Mouse (Mus musculus) embryonic facial prominence, embryonic 13.5 days (tissue): ENCODE measurements around the gene Arhgef10l. TPM values are rescaled to one million over a fixed set of nuclear protein-coding genes. Genes with fewer than 3 reads are reported as not detected.

ENCODE experiments used
- ATAC-seq: fragments of 200-750 bp; cut with Nextera tagmentation; 2 replicates; pipeline ENCODE4 v1.8.0; 2017; ENCODE audit warnings: low read depth; ENCODE audit not compliant: insufficient number of reproducible peaks, insufficient read depth, low FRiP score, low TSS enrichment
- H3K27ac ChIP-seq: fragments of 300-500 bp; sonication (generic); 2 replicates; pipeline ENCODE4 v1.5.1; 2015; ENCODE audit warnings: moderate library complexity, mild to moderate bottlenecking, inconsistent platforms
- H3K27me3 ChIP-seq: fragments of 300-500 bp; sonication (generic); 2 replicates; pipeline ENCODE4 v1.6.1; 2015; ENCODE audit warnings: mild to moderate bottlenecking, inconsistent platforms
- H3K36me3 ChIP-seq: fragments of 300-500 bp; sonication (generic); 2 replicates; pipeline ENCODE4 v1.6.1; 2015; ENCODE audit warnings: mild to moderate bottlenecking, inconsistent platforms
- H3K4me1 ChIP-seq: fragments of 300-500 bp; sonication (generic); 2 replicates; pipeline ENCODE4 v1.6.1; 2015; ENCODE audit warnings: inconsistent platforms
- H3K4me2 ChIP-seq: fragments of 300-500 bp; sonication (generic); 2 replicates; pipeline ENCODE4 v1.6.1; 2015; ENCODE audit warnings: moderate library complexity, mild to moderate bottlenecking, inconsistent platforms
- H3K4me3 ChIP-seq: fragments of 300-500 bp; sonication (generic); 2 replicates; pipeline ENCODE4 v1.5.1; 2015; ENCODE audit warnings: mild to moderate bottlenecking, inconsistent platforms
- H3K9ac ChIP-seq: fragments of 300-500 bp; sonication (generic); 2 replicates; pipeline ENCODE4 v1.6.1; 2015; ENCODE audit warnings: mild to moderate bottlenecking, inconsistent platforms
- H3K9me3 ChIP-seq: fragments of 300-500 bp; sonication (generic); 2 replicates; pipeline ENCODE4 v1.6.1; 2016; ENCODE audit warnings: inconsistent platforms
- WGBS: fragments of 180-500 bp; shearing (Covaris S2); methylation state at CpG from one replicate; pipeline ENCODE4 v1.1.7; 2015; ENCODE audit warnings: mixed read lengths; 5-methylcytosine and 5-hydroxymethylcytosine counted together
- polyA plus RNA-seq: library from polyadenylated mRNA; unstranded; fragments of >200 nt; fragmentation: Nextera tagmentation; extraction: Ambion mirVana; gene quantifications from 2 replicates; pipeline ENCODE4 v1.2.1, GENCODE M21; 2015

Arhgef10l gene
- polyA plus RNA-seq, 1 experiment from 2014 or later: 11.5 TPM

DNA sequence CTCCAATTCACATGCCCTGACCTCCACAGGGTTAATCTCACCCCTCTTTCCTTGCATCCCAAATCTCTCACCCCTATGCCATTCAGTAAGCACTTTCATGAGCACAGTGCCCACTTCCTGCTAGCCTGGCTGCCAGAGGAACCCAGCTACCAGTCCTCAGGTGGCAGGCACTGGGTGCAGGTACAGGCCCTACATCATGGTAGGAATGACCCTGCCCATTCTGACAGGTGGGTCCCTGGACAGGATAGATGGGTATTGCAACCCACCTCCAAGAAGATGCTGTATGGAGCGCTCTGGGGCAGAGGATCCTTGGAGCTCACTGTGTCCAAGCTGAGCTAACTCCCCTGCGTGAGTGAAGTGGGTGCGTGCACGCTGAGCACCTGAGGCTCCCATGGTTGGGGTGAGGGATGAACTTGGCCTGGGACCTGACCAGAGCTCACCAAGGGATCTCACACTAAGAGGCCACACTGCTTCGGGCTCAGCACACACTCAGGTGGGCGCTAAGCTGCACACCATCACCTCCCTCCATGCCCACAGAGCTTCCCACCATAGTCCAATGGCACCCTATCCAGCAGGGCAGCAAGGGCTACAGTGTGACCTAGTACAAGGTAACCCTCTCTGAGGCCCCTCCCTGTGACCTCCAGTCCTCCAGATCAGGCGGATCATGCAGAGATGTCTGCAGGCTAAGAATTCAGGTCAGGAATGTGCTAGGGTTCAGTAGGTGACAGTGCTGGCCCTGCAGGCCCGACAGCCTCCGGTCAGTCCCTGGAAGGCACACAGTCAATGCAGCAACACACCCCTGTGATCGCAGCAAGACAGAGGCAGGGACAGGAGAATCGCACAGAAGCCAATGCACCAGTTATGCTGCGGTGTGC lies 39.9 kb downstream of the Arhgef10l start:
- WGBS: 70% methylated on average over 12 of the region's 12 CpGs
- H3K36me3 ChIP-seq: no peaks in the 10 kb centered on the region
- no peaks in the 10 kb centered on the region for H3K27me3 ChIP-seq
- H3K9ac ChIP-seq: no peak overlapping the region
- no peaks in the 10 kb centered on the region for H3K9me3 ChIP-seq
- no peak overlapping the region for H3K4me3 ChIP-seq
- H3K27ac ChIP-seq: peak overlapping the region; percentile 79; the same call in 1 of the 2 replicates
- H3K4me2 ChIP-seq: no peak overlapping the region
- ATAC-seq: no peak
- H3K4me1 ChIP-seq: peaks cover 58% of the 10 kb centered on the region

- 1% methylated on average over 12 of the region's 12 CpGs for WGBS
- no peaks in the 10 kb centered on the region for H3K27me3 ChIP-seq
- H3K4me3 ChIP-seq: 0 out of 2 replicates have a peak overlapping the region, but pooled peaks have one; percentile 6
- H3K4me2 ChIP-seq: peak overlapping the region; percentile 43
- no peaks in the 10 kb centered on the region for H3K9me3 ChIP-seq
- H3K36me3 ChIP-seq: no peaks in the 10 kb centered on the region
- H3K27ac ChIP-seq: peak overlapping the region; percentile 79
- H3K9ac ChIP-seq: peak overlapping the region; percentile 51
- ATAC-seq: peak; percentile 77
- H3K4me1 ChIP-seq: peaks cover 49% of the 10 kb centered on the region
Measured at GRCm38 (mm10) chr4:140624468-140625176, 41.2 kb downstream of the Arhgef10l start.

DNA sequence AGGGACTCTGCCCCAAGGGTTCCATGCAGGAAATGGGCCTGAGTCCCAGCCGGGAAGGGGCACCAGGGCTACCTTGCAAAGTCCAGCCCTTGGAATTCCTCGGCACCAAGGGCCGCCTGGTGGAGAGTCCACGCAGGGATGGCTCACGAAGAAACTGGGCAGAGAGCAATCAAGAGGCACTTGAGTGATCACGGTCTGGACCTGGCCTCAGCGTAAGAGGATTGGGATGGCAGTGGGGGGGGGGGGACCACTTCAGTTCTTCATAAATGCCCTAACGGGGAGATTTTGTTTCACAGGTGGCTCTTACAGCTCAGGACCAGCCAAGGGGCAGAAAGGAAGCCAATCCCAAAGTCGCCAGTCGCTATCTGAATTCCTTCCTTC lies 41.7 kb downstream of the Arhgef10l start:
- ATAC-seq: no peak
- no peaks in the 10 kb centered on the region for H3K9me3 ChIP-seq
- peak overlapping the region; percentile 51 for H3K9ac ChIP-seq
- no peaks in the 10 kb centered on the region for H3K27me3 ChIP-seq
- H3K36me3 ChIP-seq: no peaks in the 10 kb centered on the region
- peaks cover 45% of the 10 kb centered on the region for H3K4me1 ChIP-seq
- H3K4me3 ChIP-seq: 0 out of 2 replicates have a peak overlapping the region, but pooled peaks have one; percentile 6
- H3K4me2 ChIP-seq: peak overlapping the region; percentile 43
- peak overlapping the region; percentile 79 for H3K27ac ChIP-seq
- WGBS: 13% methylated on average over 10 of the region's 10 CpGs

DNA sequence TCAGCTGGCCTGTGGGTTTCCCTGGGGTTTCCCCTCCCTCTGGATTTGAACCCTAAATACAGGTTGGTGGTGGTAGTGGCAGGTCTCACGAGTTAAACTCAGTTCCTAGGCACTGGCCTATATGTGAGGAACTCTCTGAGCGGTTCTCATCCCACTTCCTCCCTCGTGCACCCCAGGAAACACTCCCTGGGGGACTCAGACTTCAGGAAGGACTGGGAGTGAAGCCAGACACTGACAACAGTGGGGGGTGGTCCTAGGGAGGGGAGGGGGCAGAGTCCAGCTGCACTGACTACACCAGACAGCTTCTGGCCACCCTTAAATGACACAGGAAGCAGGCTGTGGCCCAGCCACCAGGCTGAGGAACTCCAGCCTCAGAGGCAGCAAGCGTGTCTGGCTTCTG lies 43.0 kb downstream of the Arhgef10l start:
- no peak overlapping the region for H3K9ac ChIP-seq
- H3K27ac ChIP-seq: no peak overlapping the region; the same call in 1 of the 2 replicates
- WGBS: 40% methylated on average over 4 of the region's 4 CpGs

GRCm38 (mm10) chr4:140620496-140620895 lies 45.3 kb downstream of the Arhgef10l start:
- H3K27me3 ChIP-seq: no peaks in the 10 kb centered on the region
- WGBS: 71% methylated on average over 5 of the region's 5 CpGs
- no peak overlapping the region for H3K4me2 ChIP-seq
- no peak overlapping the region for H3K9ac ChIP-seq
- H3K36me3 ChIP-seq: peaks cover 11% of the 10 kb centered on the region
- H3K4me1 ChIP-seq: peaks cover 48% of the 10 kb centered on the region
- H3K4me3 ChIP-seq: no peak overlapping the region
- H3K27ac ChIP-seq: no peak overlapping the region
- ATAC-seq: no peak
- H3K9me3 ChIP-seq: no peaks in the 10 kb centered on the region

More for the DNA sequence above, 43.0 kb downstream of the Arhgef10l start:
- no peak for ATAC-seq
- no peaks in the 10 kb centered on the region for H3K27me3 ChIP-seq
- H3K4me2 ChIP-seq: no peak overlapping the region
- H3K36me3 ChIP-seq: no peaks in the 10 kb centered on the region
- H3K4me1 ChIP-seq: peaks cover 38% of the 10 kb centered on the region
- no peaks in the 10 kb centered on the region for H3K9me3 ChIP-seq
- no peak overlapping the region for H3K4me3 ChIP-seq

GRCm38 (mm10) chr4:140617391-140618385 lies 48.1 kb downstream of the Arhgef10l start:
- no peak overlapping the region for H3K9ac ChIP-seq
- no peak overlapping the region for H3K4me2 ChIP-seq
- no peak overlapping the region for H3K4me3 ChIP-seq
- H3K9me3 ChIP-seq: no peaks in the 10 kb centered on the region
- H3K27me3 ChIP-seq: no peaks in the 10 kb centered on the region
- peak; percentile 49; the same call in 1 of the 2 replicates for ATAC-seq
- 0 out of 2 replicates have a peak overlapping the region, but pooled peaks have one; percentile 39 for H3K27ac ChIP-seq
- peaks cover 20% of the 10 kb centered on the region for H3K4me1 ChIP-seq
- WGBS: 67% methylated on average over 16 of the region's 16 CpGs
- peaks cover 31% of the 10 kb centered on the region for H3K36me3 ChIP-seq

- no peaks in the 10 kb centered on the region for H3K27me3 ChIP-seq
- H3K4me2 ChIP-seq: no peak overlapping the region
- H3K9ac ChIP-seq: no peak overlapping the region
- no peak for ATAC-seq
- whole genome bisulfite sequencing: 92% methylated on average over 11 of the region's 11 CpGs
- peaks cover 26% of the 10 kb centered on the region for H3K4me1 ChIP-seq
- H3K27ac ChIP-seq: no peak overlapping the region
- peaks cover 31% of the 10 kb centered on the region for H3K36me3 ChIP-seq
- no peak overlapping the region for H3K4me3 ChIP-seq
- H3K9me3 ChIP-seq: no peaks in the 10 kb centered on the region
Measured at GRCm38 (mm10) chr4:140616894-140617293, 48.9 kb downstream of the Arhgef10l start.

DNA sequence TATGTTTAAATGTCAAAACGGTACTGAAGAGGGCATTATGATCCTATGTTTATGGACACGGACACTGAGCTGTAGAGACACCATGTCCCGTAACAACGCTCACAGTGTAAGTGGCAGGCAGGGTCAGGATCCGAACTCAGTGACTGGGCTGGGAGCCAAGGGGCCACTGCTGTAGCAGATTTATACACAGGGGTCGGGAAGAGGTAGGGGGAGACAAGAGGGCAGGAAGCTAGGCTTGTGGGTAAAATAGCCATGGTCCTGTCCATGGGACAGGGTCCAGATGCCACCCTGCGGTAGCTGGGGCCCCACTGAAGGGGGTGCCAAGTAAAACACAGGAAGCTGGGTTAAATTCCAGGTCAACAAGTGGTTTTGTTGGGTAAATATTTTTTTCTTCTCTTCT lies 49.6 kb downstream of the Arhgef10l start:
- WGBS: 73% methylated on average over 7 of the region's 7 CpGs
- no peak overlapping the region for H3K4me3 ChIP-seq
- ATAC-seq: no peak
- H3K9ac ChIP-seq: no peak overlapping the region
- no peaks in the 10 kb centered on the region for H3K9me3 ChIP-seq
- peaks cover 33% of the 10 kb centered on the region for H3K4me1 ChIP-seq
- no peaks in the 10 kb centered on the region for H3K27me3 ChIP-seq
- H3K27ac ChIP-seq: no peak overlapping the region
- H3K4me2 ChIP-seq: no peak overlapping the region
- peaks cover 31% of the 10 kb centered on the region for H3K36me3 ChIP-seq

DNA sequence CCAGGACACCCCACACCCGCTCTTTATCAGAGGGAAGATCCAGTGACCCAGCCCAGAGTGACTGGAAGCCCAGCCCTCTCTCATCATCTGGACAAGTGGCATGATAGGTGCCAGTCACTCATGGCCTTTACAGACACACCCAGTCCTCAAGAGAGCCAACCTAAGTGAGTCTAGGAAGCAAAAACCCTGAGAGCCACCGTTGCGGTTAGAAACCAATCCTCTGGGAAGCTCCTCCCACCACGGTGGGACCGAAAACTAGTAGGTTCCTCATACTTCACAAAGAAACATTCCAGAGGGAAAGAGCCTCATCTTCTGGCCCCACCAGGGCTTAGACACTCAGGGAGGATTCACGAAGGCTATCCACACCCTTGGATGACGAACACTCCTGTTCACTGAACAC lies 50.0 kb downstream of the Arhgef10l start:
- Histone ChIP-seq H3K36me3 (peaks cover 31% of the 10 kb centered on the region), H3K27me3 (no peaks in the 10 kb centered on the region), H3K4me1 (peaks cover 34% of the 10 kb centered on the region), H3K9ac (no peak overlapping the region), H3K27ac (no peak overlapping the region), H3K4me3 (no peak overlapping the region), H3K9me3 (no peaks in the 10 kb centered on the region), H3K4me2 (no peak overlapping the region)
- ATAC-seq: no peak
- WGBS: 83% methylated on average over 7 of the region's 7 CpGs

- no peaks in the 10 kb centered on the region for H3K9me3 ChIP-seq
- no peak for ATAC-seq
- no peaks in the 10 kb centered on the region for H3K27me3 ChIP-seq
- H3K4me2 ChIP-seq: no peak overlapping the region
- H3K4me3 ChIP-seq: no peak overlapping the region
- H3K27ac ChIP-seq: no peak overlapping the region
- H3K9ac ChIP-seq: no peak overlapping the region
- WGBS: 90% methylated on average over 5 of the region's 5 CpGs
- H3K36me3 ChIP-seq: peaks cover 37% of the 10 kb centered on the region
- peaks cover 41% of the 10 kb centered on the region for H3K4me1 ChIP-seq
Measured at GRCm38 (mm10) chr4:140614553-140614952, 51.3 kb downstream of the Arhgef10l start.

GRCm38 (mm10) chr4:140614145-140614544 lies 51.7 kb downstream of the Arhgef10l start:
- Histone ChIP-seq H3K4me1 (peaks cover 41% of the 10 kb centered on the region), H3K9ac (no peak overlapping the region), H3K27ac (no peak overlapping the region), H3K27me3 (no peaks in the 10 kb centered on the region), H3K4me3 (no peak overlapping the region), H3K9me3 (no peaks in the 10 kb centered on the region), H3K4me2 (no peak overlapping the region), H3K36me3 (peaks cover 37% of the 10 kb centered on the region)
- WGBS: 83% methylated on average over 6 of the region's 6 CpGs
- no peak for ATAC-seq
